Mouse (Mus musculus) CH12.LX (cell line): Measurements from ENCODE around the gene Cd151. TPM values are rescaled to one million over a fixed set of nuclear protein-coding genes. Genes with fewer than 3 reads are reported as not detected.

Experiments
- DNase-seq: peaks from one replicate; pipeline ENCODE4 v3.0.0-alpha.2; 2013; ENCODE audit errors: extremely low read depth
- H3K27ac ChIP-seq: 2 replicates; pipeline ENCODE4 v1.5.1; 2012; ENCODE audit warnings: low read depth, mild to moderate bottlenecking, control low read depth, moderate library complexity; ENCODE audit not compliant: insufficient read depth
- H3K27me3 ChIP-seq: replicated peaks from 2 replicates; pipeline ENCODE3; 2012; ENCODE audit warnings: inconsistent platforms
- H3K36me3 ChIP-seq, 2 experiments: replicated peaks in 1 of 2; 2 replicates each; pipeline versions ENCODE3 to v1.6.1; 2012; ENCODE audit warnings: inconsistent platforms in 1 of 2, low read length in 1 of 2, mild to moderate bottlenecking in 1 of 2, mixed read lengths in 1 of 2, moderate library complexity in 1 of 2; ENCODE audit not compliant: control insufficient read depth in 1 of 2, insufficient read depth in 1 of 2
- H3K4me1 ChIP-seq, 2 experiments: 2 replicates each; pipeline ENCODE4 v1.6.1; 2012; ENCODE audit warnings: inconsistent platforms in 1 of 2, moderate library complexity in 1 of 2; ENCODE audit not compliant: insufficient read depth in 2 of 2, control insufficient read depth in 1 of 2
- H3K4me2 ChIP-seq: 2 replicates; pipeline ENCODE4 v1.6.1; 2012; ENCODE audit warnings: low read depth, mild to moderate bottlenecking, control low read depth; ENCODE audit not compliant: poor library complexity, insufficient read depth, severe bottlenecking
- H3K4me3 ChIP-seq, 3 experiments: fragments of 150-350 bp in 1 of 3; sonication (generic) in 1 of 3; replicated peaks in 1 of 3; 2 replicates each; pipeline versions ENCODE3 to v1.5.1; 2011 to 2012; ENCODE audit warnings: low read depth in 2 of 3, low read length in 2 of 3, mild to moderate bottlenecking in 2 of 3, moderate library complexity in 2 of 3, control low read depth in 1 of 3, improper control_type of control experiment in 1 of 3, inconsistent platforms in 1 of 3, mixed read lengths in 1 of 3; ENCODE audit not compliant: poor library complexity in 1 of 3
- H3K79me2 ChIP-seq: replicated peaks from 2 replicates; pipeline ENCODE4 v1.6.1; 2012; ENCODE audit warnings: mild to moderate bottlenecking, moderate library complexity; ENCODE audit not compliant: control insufficient read depth, poor library complexity, insufficient read depth, severe bottlenecking; ENCODE audit errors: extremely low read depth
- H3K9ac ChIP-seq: 2 replicates; pipeline ENCODE4 v1.6.1; 2012; ENCODE audit warnings: low read depth, mild to moderate bottlenecking, control low read depth, moderate library complexity; ENCODE audit not compliant: insufficient read depth
- H3K9me3 ChIP-seq: replicated peaks from 2 replicates; pipeline ENCODE3; 2012; ENCODE audit warnings: low read length, inconsistent platforms, mixed read lengths
- CHD2 ChIP-seq: IDR thresholded peaks from 2 replicates; pipeline ENCODE4 v1.6.1; 2011; ENCODE audit warnings: low read length, improper control_type of control experiment
- ELF1 ChIP-seq: IDR thresholded peaks from 2 replicates; pipeline ENCODE4 v1.6.1; 2014; ENCODE audit warnings: low read depth, mild to moderate bottlenecking, inconsistent platforms, low read length, improper control_type of control experiment
- IRF4 ChIP-seq: IDR thresholded peaks from 2 replicates; pipeline ENCODE4 v1.6.1; 2014; ENCODE audit warnings: low read depth, mild to moderate bottlenecking, inconsistent platforms, low read length, improper control_type of control experiment
- JUN ChIP-seq: IDR thresholded peaks from 2 replicates; pipeline ENCODE4 v1.6.1; 2011; ENCODE audit warnings: low read depth, mild to moderate bottlenecking, low read length, improper control_type of control experiment, moderate library complexity; ENCODE audit not compliant: insufficient read depth
- JUND ChIP-seq: conservative IDR thresholded peaks from 2 replicates; pipeline ENCODE4 v1.6.1; 2011; ENCODE audit warnings: low read depth, low read length, improper control_type of control experiment
- MAZ ChIP-seq: IDR thresholded peaks from 2 replicates; pipeline ENCODE4 v1.6.1; 2012; ENCODE audit warnings: low read depth, mild to moderate bottlenecking, inconsistent platforms, low read length, improper control_type of control experiment, moderate library complexity
- MEF2A ChIP-seq: IDR thresholded peaks from 2 replicates; pipeline ENCODE4 v1.6.1; 2014; ENCODE audit warnings: low read depth, mild to moderate bottlenecking, inconsistent platforms, low read length, improper control_type of control experiment, borderline replicate concordance
- MXI1 ChIP-seq: IDR thresholded peaks from 2 replicates; pipeline ENCODE4 v1.6.1; 2011; ENCODE audit warnings: mild to moderate bottlenecking, low read depth, low read length, improper control_type of control experiment
- MYC ChIP-seq: IDR thresholded peaks from 2 replicates; pipeline ENCODE4 v1.6.1; 2011; ENCODE audit warnings: low read depth, mild to moderate bottlenecking, improper control_type of control experiment, low read length
- PAX5 ChIP-seq: IDR thresholded peaks from 2 replicates; pipeline ENCODE4 v1.6.1; 2012; ENCODE audit warnings: low read length, inconsistent platforms, mixed read lengths
- RAD21 ChIP-seq: IDR thresholded peaks from 2 replicates; pipeline ENCODE4 v1.6.1; 2011; ENCODE audit warnings: low read depth, mild to moderate bottlenecking, low read length, improper control_type of control experiment, moderate library complexity
- SMC3 ChIP-seq: IDR thresholded peaks from 2 replicates; pipeline ENCODE4 v1.6.1; 2011; ENCODE audit warnings: low read depth, low read length, improper control_type of control experiment
- TBP ChIP-seq: conservative IDR thresholded peaks from 2 replicates; pipeline ENCODE4 v1.6.1; 2011; ENCODE audit warnings: low read depth, low read length, improper control_type of control experiment
- TCF12 ChIP-seq: IDR thresholded peaks from 2 replicates; pipeline ENCODE4 v1.6.1; 2014; ENCODE audit warnings: low read depth, mild to moderate bottlenecking, inconsistent platforms, low read length, improper control_type of control experiment
- USF1 ChIP-seq: IDR thresholded peaks from 2 replicates; pipeline ENCODE4 v1.6.1; 2014; ENCODE audit warnings: low read depth, mild to moderate bottlenecking, inconsistent platforms, low read length, improper control_type of control experiment
- ZC3H11A ChIP-seq: IDR thresholded peaks from 2 replicates; pipeline ENCODE4 v1.6.1; 2012; ENCODE audit warnings: low read depth, mild to moderate bottlenecking, inconsistent platforms, low read length, improper control_type of control experiment
- ZMIZ1 ChIP-seq: IDR thresholded peaks from 2 replicates; pipeline ENCODE4 v1.6.1; 2012; ENCODE audit warnings: low read depth, mild to moderate bottlenecking, inconsistent platforms, low read length, improper control_type of control experiment
- ZNF384 ChIP-seq: IDR thresholded peaks from 2 replicates; pipeline ENCODE4 v1.6.1; 2012; ENCODE audit warnings: low read depth, low read length, improper control_type of control experiment, inconsistent platforms
- dilution Hi-C: fragments of 300-500 bp; cut with MboI; formaldehyde crosslinking; loops from 2 replicates; pipeline ENCODE4 v1.14.3; 2020; ENCODE audit warnings: low sequenced_read_pairs; ENCODE audit not compliant: extremely low pct_unique_long_range_greater_than_20kb, extremely low pct_ligation_motif_present
- in situ Hi-C: fragments of 300-500 bp; cut with MboI; formaldehyde crosslinking; loops from 3 replicates; pipeline ENCODE4 v1.14.3; 2019; ENCODE audit warnings: low sequenced_read_pairs, low pct_ligation_motif_present, low pct_unique_long_range_greater_than_20kb, mixed read lengths
- polyA plus RNA-seq: library from polyadenylated mRNA; unstranded; fragments of >175 nt; gene quantifications from 2 replicates; pipeline ENCODE4 v1.2.1, GENCODE M21; 2012; ENCODE audit warnings: low read depth; ENCODE audit not compliant: insufficient read length
- total RNA-seq, 2 experiments: library from RNA; depleted of rRNA; stranded (reverse); fragments of 300-350 nt in 1 of 2; fragments of >200 nt in 1 of 2; gene quantifications; 2 replicates each; pipeline ENCODE4 v1.2.3; 2012 to 2014

Gene Cd151
- total and polyA plus RNA-seq, 3 experiments = 10.6 to 21.1 (median 14.9) TPM

- Histone ChIP-seq H3K36me3 (peaks cover 45 to 92% of the 10 kb centered on the region in 2 experiments), H3K4me1 (no peaks in the 10 kb centered on the region), H3K27ac (no peak overlapping the region), H3K27me3 (no peaks in the 10 kb centered on the region), H3K9me3 (no peaks in the 10 kb centered on the region), H3K4me2 (no peak overlapping the region), H3K4me3 (no peak overlapping the region), H3K79me2 (no peaks in the 10 kb centered on the region), H3K9ac (no peak overlapping the region)
- TF ChIP-seq ZC3H11A = no peak
- no peak for TF ChIP-seq MEF2A
- no peak for TF ChIP-seq MYC
- no peak for TF ChIP-seq IRF4
- no peak for TF ChIP-seq RAD21
- no peak for TF ChIP-seq ZNF384
- no peak for TF ChIP-seq JUN
- no peak for TF ChIP-seq ELF1
- no peak for TF ChIP-seq CHD2
- no peak for TF ChIP-seq SMC3
- TF ChIP-seq TBP = no peak
- TF ChIP-seq PAX5 = no peak
- TF ChIP-seq USF1 = no peak
- dilution Hi-C loops (no loop called here), in situ Hi-C loops (no loop called here)
- no peak for DNase-seq
Measured at GRCm38 (mm10) chr7:141495940-141496339, 28.7 kb downstream of the Cd151 start.

GRCm38 (mm10) chr7:141497600-141497999, 30.4 kb downstream of the Cd151 start:
- H3K9me3 ChIP-seq = no peaks in the 10 kb centered on the region
- no peak overlapping the region for H3K4me2 ChIP-seq
- no peaks in the 10 kb centered on the region for H3K79me2 ChIP-seq
- in situ Hi-C loops (no loop called here), dilution Hi-C loops (no loop called here)
- H3K4me1 ChIP-seq = no peaks in the 10 kb centered on the region
- no peak for DNase-seq
- no peaks in the 10 kb centered on the region for H3K27me3 ChIP-seq
- no peak overlapping the region for H3K9ac ChIP-seq
- no peak for TF ChIP-seq ZMIZ1
- no peak for TF ChIP-seq MXI1
- TF ChIP-seq MEF2A = no peak
- TF ChIP-seq TCF12 = no peak
- TF ChIP-seq JUN = no peak
- TF ChIP-seq JUND = no peak
- no peak for TF ChIP-seq MAZ
- H3K36me3 ChIP-seq = peaks cover 42 to 90% of the 10 kb centered on the region in 2 experiments
- H3K4me3 ChIP-seq = no peak overlapping the region
- no peak overlapping the region for H3K27ac ChIP-seq
